In the genomic region with DNA sequence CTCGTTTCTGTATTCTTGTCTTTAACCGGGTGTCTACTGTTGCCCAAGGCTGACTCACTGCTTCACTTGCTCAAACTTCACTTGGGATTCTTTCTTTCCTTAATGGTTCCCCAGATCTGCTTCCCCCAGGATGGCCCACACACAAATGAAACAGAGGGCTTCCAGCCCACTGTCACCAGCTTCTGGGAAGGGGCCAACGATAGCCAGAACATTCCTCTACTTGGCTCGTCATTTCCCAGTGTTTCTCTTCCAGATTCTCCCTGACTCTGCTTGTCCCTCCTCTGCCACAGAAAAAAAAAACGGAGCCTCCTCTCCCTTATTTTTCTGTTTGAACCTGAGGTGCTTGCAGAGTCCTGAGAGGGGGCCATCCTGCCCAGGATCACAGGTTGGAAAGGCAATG, we compare ENCODE assay signal across 14 mouse cellular contexts. TPM values are rescaled to one million over a fixed set of nuclear protein-coding genes. Genes with fewer than 3 reads are reported as not detected.
DNase-seq lines count a peak whose midpoint lies in the region; ATAC-seq and TF ChIP-seq lines count a peak whose summit lies in the region.
"Had no signal": no experiment of that assay in that cellular context is flagged by ENCODE, and none has a peak within 500 bp of the region (broad histone marks: within the 10 kb centered on the region; RNA-seq: fewer than 3 reads in every experiment).

No protein-coding gene starts in this region.

- peak; percentile 20 for DNase-seq in adrenal gland, postnatal 10 days
- no peak for DNase-seq in adrenal gland, adult (ENCODE audit: inconsistent age in 2 of 2, low spot score in 1 of 2)
- DNase-seq in lung, adult 2 months, result no peak
- DNase-seq in heart, postnatal 0 days (ENCODE audit: low spot score), result no peak
- DNase-seq in right cerebral cortex, postnatal 36 days (ENCODE audit: low spot score in 2 of 2), result no peak
- no peak for DNase-seq in cerebellum, adult 9-11 months
- DNase-seq: forebrain, postnatal 0 days had no signal

- 63% methylated on average over 5 of the region's 5 CpGs for WGBS in lung, embryonic 16.5 days
- whole genome bisulfite sequencing in lung, adult 2 months, result 49% methylated on average over 5 of the region's 5 CpGs
- 51% methylated on average over 5 of the region's 5 CpGs for WGBS in heart, postnatal 0 days
- WGBS in stomach, embryonic 14.5 days, result 58% methylated on average over 5 of the region's 5 CpGs

- no peak overlapping the region; the same call in 1 of the 2 replicates for H3K9ac ChIP-seq in lung, embryonic 16.5 days (ENCODE audit: low read length)
- no peak overlapping the region for H3K9ac ChIP-seq in heart, postnatal 0 days (replicated peaks; ENCODE audit: low read depth, low read length)
- H3K9ac ChIP-seq in stomach, embryonic 14.5 days (replicated peaks; ENCODE audit: low read depth, low read length), result no peak overlapping the region
- H3K9ac ChIP-seq: forebrain, postnatal 0 days had no signal

- no peaks in the 10 kb centered on the region for H3K9me3 ChIP-seq in lung, embryonic 16.5 days (ENCODE audit: control insufficient read depth, low read length)
- H3K9me3 ChIP-seq in heart, postnatal 0 days (replicated peaks; ENCODE audit: control insufficient read depth, low read length), result no peaks in the 10 kb centered on the region
- H3K9me3 ChIP-seq in stomach, embryonic 14.5 days (ENCODE audit: control insufficient read depth, low read depth, low read length), result no peaks in the 10 kb centered on the region
- H3K9me3 ChIP-seq: midbrain, embryonic 10.5 days had no signal

- H3K4me2 ChIP-seq in lung, embryonic 16.5 days (ENCODE audit: low read depth, low read length), result peak overlapping the region; percentile 44; the same call in 1 of the 2 replicates
- peak overlapping the region; percentile 33; the same call in 1 of the 2 replicates for H3K4me2 ChIP-seq in heart, postnatal 0 days (ENCODE audit: low read depth, low read length)
- 0 out of 2 replicates have a peak overlapping the region, but pooled peaks have one; percentile 13 for H3K4me2 ChIP-seq in stomach, embryonic 14.5 days (replicated peaks; ENCODE audit: low read depth, low read length)

- peak overlapping the region; percentile 86 for H3K27ac ChIP-seq in lung, embryonic 16.5 days (ENCODE audit: low read length)
- peak overlapping the region; percentile 82 for H3K27ac ChIP-seq in heart, postnatal 0 days (ENCODE audit: low read depth)
- H3K27ac ChIP-seq in stomach, embryonic 14.5 days (ENCODE audit: low read length), result peak overlapping the region; percentile 83; the same call in 1 of the 2 replicates
- H3K27ac ChIP-seq: midbrain, embryonic 10.5 days had no signal

- ATAC-seq in lung, embryonic 16.5 days (ENCODE audit: low read depth), result no peak
- no peak for ATAC-seq in heart, postnatal 0 days (ENCODE audit: insufficient read depth, low read depth)
- no peak for ATAC-seq in stomach, embryonic 14.5 days (ENCODE audit: insufficient number of reproducible peaks, insufficient read depth, low FRiP score, low read depth)
- ATAC-seq: forebrain, postnatal 0 days had no signal

- peaks cover 38% of the 10 kb centered on the region for H3K4me1 ChIP-seq in lung, embryonic 16.5 days (replicated peaks; ENCODE audit: control insufficient read depth, insufficient read depth, low read length)
- peaks cover 32% of the 10 kb centered on the region for H3K4me1 ChIP-seq in lung, adult 2 months (ENCODE audit: control insufficient read depth, insufficient read depth, low read length)
- H3K4me1 ChIP-seq in heart, postnatal 0 days (ENCODE audit: control insufficient read depth, insufficient read depth), result peaks cover 44% of the 10 kb centered on the region
- peaks cover 35% of the 10 kb centered on the region for H3K4me1 ChIP-seq in stomach, embryonic 14.5 days (ENCODE audit: control insufficient read depth, insufficient read depth, low read length)

- H3K27me3 ChIP-seq in lung, embryonic 16.5 days (ENCODE audit: control insufficient read depth, insufficient read depth, low read depth, low read length), result no peaks in the 10 kb centered on the region
- H3K27me3 ChIP-seq in heart, postnatal 0 days (ENCODE audit: control insufficient read depth, insufficient read depth, low read length), result no peaks in the 10 kb centered on the region
- H3K27me3 ChIP-seq in stomach, embryonic 14.5 days (ENCODE audit: control insufficient read depth, insufficient read depth, low read length), result no peaks in the 10 kb centered on the region
- H3K27me3 ChIP-seq: Patski had no signal

- TF ChIP-seq CTCF in lung, adult 2 months (IDR thresholded peaks at IDR 0.05; ENCODE audit: insufficient read depth, low read length), result no peak
- TF ChIP-seq CTCF in heart, postnatal 0 days (IDR thresholded peaks at IDR 0.05; ENCODE audit: low read depth), result no peak

- H3K4me3 ChIP-seq in lung, embryonic 16.5 days (ENCODE audit: low read length), result no peak overlapping the region
- no peak overlapping the region for H3K4me3 ChIP-seq in lung, adult 2 months (replicated peaks; ENCODE audit: extremely low read depth, low read depth, low read length)
- no peak overlapping the region for H3K4me3 ChIP-seq in heart, postnatal 0 days (ENCODE audit: low read depth, low read length)
- no peak overlapping the region for H3K4me3 ChIP-seq in stomach, embryonic 14.5 days (ENCODE audit: low read depth, low read length)

- no peak for TF ChIP-seq POLR2A in lung, adult 2 months (IDR thresholded peaks at IDR 0.05; ENCODE audit: borderline replicate concordance, extremely low read depth, low read depth, low read length)

- 0 out of 2 replicates have a peak, but pooled peaks cover 2% of the 10 kb centered on the region for H3K36me3 ChIP-seq in lung, embryonic 16.5 days (ENCODE audit: control insufficient read depth, insufficient read depth, low read length)
- 0 out of 2 replicates have a peak, but pooled peaks cover 4% of the 10 kb centered on the region for H3K36me3 ChIP-seq in heart, postnatal 0 days (replicated peaks; ENCODE audit: control insufficient read depth, insufficient read depth, low read length)
- no peaks in the 10 kb centered on the region for H3K36me3 ChIP-seq in stomach, embryonic 14.5 days (ENCODE audit: control insufficient read depth, insufficient read depth, low read length)

- no peak for TF ChIP-seq EP300 in heart, postnatal 0 days (IDR thresholded peaks at IDR 0.05; ENCODE audit: low read depth)

RNA-seq across cellular contexts. Expression of gene Capn2, which starts 1.9 kb away (rescaled TPM):
- 10 to 100 TPM; 79.3 to 94.3 TPM for total RNA-seq in adrenal gland, postnatal 10 days (2021)
- polyA plus RNA-seq in lung, embryonic 16.5 days (2015; fragmentation: Nextera tagmentation; extraction: Ambion mirVana), result 127 and 136 TPM in 2 replicates
- 69.0 and 71.5 TPM in 2 replicates for polyA plus RNA-seq in lung, adult 2 months (2012; rRNA removed)
- total RNA-seq in heart, postnatal 0 days (2014; rRNA removed; ENCODE audit: low replicate concordance), result 71.2 and 85.4 TPM in 2 replicates
- 56.8 and 62.6 TPM in 2 replicates for polyA plus RNA-seq in heart, postnatal 0 days (2015; fragmentation: Nextera tagmentation; extraction: Ambion mirVana)
- polyA plus RNA-seq in stomach, embryonic 14.5 days (2014; fragmentation: Nextera tagmentation; extraction: Ambion mirVana), result 89.2 and 96.4 TPM in 2 replicates

RNA-seq across cellular contexts. Expression of gene Capn8, which starts 45.5 kb away (rescaled TPM):
- total RNA-seq in adrenal gland, postnatal 10 days (2021), result not detected
- polyA plus RNA-seq in lung, embryonic 16.5 days (2015; fragmentation: Nextera tagmentation; extraction: Ambion mirVana), result 0.06 TPM in 1 of 2 replicates, not detected in the other
- 0.26 TPM in 2 replicates for polyA plus RNA-seq in lung, adult 2 months (2012; rRNA removed)
- total RNA-seq in heart, postnatal 0 days (2014; rRNA removed; ENCODE audit: low replicate concordance), result not detected in 2 replicates
- not detected in 2 replicates for polyA plus RNA-seq in heart, postnatal 0 days (2015; fragmentation: Nextera tagmentation; extraction: Ambion mirVana)
- polyA plus RNA-seq in stomach, embryonic 14.5 days (2014; fragmentation: Nextera tagmentation; extraction: Ambion mirVana), result 1.1 and 1.5 TPM in 2 replicates
- total RNA-seq: forebrain, postnatal 0 days; layer of hippocampus, postnatal 10 days; neutrophil, adult 5-6 weeks had no signal
- polyA plus RNA-seq: hindbrain, embryonic 11.5 days had no signal
